Mouse (Mus musculus) heart, adult 9 months (tissue): ENCODE results near the gene Gm49369.
"Not testable (repeated sequence)": the region's sequence is repeated elsewhere in the genome, so short reads cannot be mapped to it uniquely, and the experiment has no call there.

Experiments
- DNase-seq, 2 experiments: peaks; one replicate each; pipeline ENCODE4 v3.0.0; 2022; ENCODE audit warnings: low spot score in 2 of 2

The Gm49369 gene

DNA sequence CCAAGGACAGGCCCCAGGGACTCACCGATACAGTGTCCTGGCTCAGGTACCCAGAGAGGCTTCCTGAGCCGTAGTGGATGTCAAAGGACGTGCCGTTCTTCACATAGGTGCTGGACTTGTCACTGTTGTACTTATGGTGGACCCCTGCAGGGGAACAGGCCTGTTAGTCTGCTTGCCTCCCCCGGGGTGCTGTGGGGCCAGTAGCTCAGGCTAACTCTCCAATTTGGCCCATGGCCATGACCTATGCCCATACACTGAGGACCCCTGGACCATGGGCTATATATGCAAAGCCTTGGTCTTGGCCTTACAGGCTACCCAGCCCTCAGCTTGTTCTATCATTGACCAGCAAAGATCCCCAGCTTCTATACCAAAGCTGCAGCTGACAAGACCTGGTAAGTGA lies at the start of gene Gm49369:
Gene Gm49369, minus strand, starts transcription at position 101 of the 400 bp plus-strand sequence.
- no peak for DNase-seq

DNA sequence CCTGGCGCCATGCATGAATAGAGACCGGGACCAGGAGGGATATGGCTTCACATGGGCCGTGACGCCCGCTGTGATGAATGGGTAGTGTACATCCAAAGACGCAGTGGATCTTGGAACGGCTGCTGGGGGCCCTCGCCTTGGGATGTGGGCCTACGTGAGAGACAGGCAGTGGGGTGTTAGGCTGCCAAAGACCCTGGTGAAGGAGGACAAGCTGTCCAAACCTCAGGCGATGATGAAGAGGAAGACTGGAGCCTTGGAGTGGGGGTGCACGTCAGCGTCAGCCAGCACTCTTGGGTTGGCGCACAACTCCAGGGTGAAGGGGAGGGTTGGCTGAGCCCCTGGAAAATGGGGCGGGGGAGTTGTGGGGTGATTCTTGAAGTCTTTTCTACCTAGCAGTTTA lies 48.6 kb upstream of the Gm49369 start:
- DNase-seq = no peak

DNA sequence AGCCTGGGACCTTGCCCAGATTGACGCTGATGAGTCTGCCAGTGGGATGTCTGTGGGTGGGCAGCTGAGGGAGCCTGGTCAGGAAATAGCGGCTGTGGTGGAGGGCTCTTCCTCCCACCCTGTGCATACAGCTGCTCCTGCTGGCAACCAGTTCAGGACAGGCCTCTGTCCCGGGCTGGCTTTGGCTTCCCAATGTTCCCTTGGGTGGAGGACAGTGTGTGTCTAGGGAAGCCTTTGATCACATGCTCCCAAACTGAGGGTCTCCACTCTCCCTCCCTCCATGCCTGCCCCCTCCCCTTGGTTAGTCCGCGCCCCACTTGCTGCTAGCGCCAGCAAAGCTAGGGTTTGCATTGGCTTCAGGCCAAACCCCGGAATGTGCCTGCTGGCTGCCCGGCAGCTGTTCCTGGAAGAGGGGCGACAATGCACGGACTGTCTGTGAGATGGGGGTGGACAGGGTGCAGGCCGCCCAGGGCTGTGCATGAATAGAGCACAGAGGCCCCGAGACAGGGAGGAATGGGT lies 47.8 kb upstream of the Gm49369 start:
- DNase-seq = no peak

DNA sequence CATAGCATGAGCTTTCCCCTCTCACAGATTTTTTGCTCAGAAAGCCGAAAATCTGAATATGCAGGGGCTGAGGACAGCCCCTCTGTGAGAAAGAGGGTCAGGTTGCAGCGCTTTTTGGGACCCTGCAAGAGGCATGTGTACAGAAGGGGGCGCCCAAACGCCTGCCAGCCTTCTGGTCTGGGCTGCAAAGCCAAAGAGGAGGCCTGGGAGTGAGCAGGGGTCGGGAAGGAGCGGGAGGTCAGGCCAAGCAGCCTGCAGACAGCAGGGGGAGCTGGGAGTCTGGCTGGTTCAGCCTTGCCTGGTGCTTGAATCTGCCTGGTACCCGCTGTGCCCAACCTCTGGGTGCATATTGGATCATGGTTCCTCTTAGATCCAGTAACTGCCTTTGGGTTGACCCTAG lies 45.7 kb upstream of the Gm49369 start:
- DNase-seq = no peak

DNA sequence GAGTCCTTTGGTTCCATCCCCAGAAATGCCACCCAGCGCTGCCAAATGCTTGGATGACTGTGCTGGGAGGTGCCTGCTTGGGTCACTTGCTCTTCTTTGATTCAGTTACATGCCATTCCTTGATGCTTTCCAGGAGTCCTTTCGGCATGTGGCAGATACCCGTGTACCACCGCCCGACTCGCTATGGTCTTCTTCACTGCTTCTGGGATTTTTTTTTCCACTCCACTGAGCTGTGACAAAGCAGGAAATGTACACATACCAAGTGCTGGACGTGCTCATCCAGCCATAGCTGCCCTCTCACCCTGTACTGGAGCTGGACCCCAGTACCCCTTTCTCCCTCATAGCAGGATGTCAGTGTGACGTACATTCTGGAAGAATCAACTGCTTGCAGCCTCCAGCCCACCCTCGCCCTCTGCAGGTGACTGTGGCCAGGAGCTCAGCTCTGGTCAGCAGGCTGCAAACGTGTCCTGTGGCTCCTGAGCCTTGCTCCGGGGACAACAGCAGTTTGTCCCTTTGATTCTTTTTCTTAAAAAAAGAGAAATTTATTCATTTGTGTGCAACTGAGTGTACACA lies 43.3 kb upstream of the Gm49369 start:
- DNase-seq = no peak

DNA sequence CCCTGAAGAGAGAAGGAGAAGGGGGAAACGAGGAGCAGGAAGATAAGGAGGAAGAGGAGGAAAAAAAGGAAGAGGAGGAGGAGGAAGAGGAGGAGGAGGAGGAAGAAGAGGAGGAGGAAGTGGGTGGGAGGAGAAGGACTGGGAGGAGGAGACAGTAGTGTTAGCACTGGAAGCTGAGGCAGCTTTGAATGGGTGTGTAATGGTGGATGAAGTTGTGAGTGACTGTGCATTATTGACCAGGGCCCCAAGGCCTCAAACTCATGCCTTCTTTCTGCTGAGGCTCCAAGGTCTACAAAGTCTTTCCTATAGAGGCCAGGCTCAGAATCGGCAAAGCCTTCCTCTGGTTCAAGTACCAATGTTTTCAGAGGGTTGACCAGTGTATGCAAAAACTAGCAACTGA lies 39.4 kb upstream of the Gm49369 start:
- DNase-seq = no peak

DNA sequence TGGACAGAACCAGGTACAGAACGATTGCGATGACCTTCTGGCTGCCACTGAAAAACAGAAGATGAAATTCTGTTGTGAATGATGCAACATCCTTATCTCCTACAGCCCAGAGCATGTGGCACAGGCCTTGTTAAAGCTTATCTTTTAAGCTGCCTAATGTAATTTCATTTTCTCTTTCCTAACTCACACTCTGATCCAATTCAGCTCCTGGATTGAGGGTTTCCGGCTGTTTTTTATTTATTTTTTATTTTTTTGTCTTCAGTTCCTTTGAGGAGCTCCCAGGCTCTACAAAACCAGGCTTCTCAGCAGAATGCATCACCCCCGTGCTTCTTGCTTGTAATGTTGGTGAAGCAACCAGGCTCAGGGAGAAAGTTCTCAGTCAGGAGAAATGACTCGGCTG lies 37.4 kb upstream of the Gm49369 start:
- DNase-seq = no peak

DNA sequence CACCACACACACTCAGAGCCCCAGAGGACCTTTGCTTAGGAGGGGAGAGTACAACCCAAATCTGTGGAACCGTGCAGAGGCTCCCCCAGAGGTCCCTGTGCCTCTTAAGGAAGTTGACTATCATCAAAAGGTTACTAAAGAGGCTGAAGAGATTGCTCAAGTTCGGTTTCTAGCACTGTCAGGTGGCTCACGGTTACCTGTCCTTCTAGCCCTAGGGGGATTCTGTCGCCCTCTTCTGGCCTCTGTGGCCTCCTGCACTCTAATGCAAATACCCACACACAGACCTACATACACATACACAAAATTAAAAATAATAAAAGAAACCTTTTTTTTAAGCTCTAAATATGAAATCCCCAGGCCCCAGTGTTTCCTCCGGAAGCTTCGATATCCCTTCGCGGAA lies 36.2 kb upstream of the Gm49369 start:
- no peak for DNase-seq

DNA sequence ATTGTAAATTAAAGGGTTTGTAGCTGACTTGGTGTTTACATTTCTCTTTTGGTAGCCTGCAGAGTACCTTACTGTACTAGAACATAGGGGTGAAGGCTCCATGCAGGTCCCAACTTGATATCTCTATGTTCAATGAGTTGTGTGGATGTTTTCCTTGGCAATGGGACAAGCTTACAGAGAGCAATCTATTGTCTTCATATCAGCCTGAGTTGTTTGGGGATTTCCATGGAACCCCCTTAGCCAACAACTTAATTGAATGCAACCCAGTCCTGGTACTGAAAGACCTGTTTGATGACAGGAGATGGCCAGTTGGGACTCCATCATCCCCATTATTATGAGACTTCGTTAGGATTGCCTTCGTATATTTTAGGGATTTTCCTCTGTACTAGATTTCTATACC lies 35.6 kb upstream of the Gm49369 start:
- DNase-seq = peak; percentile 48 to 71

DNA sequence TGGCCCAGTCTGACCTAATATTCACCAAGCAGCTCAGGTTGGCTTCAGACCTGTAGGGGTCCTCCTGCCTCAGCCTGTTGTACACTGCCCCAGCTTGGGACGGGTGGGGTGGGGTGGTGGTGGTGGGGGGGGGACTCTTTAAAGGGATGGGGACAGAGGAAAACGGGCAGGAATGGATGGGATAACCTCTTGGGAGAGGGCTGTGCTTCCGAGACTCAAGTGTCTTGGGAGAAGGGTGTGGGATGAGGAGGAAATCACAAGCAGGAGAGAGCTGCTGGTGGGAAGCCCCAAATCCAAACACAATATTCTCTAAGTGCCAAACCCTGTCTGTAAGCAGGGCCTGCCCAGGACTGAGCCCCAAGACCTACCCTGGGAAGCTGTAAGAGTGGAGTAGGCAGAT lies 33.8 kb upstream of the Gm49369 start:
- DNase-seq = no peak

DNA sequence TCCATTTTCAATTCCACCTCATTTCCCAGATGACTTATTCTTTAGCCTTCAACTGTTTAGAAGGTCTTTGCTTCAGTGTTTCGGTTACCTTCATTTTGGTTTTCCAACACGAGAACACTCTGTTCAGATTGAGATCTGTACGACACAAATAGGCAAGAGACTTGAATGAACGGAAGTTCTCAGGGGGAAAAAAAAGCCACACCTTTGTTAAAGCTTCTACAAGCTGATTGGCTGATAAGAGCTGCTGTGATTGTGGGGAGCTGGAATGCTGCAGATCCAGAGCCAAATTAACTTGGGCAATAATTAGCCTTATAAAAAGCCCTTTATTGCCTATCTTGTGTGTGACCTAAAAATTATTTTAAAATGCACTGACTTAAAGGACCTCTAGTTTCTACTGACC lies 32.8 kb upstream of the Gm49369 start:
- peak; percentile 50 to 69 for DNase-seq

DNA sequence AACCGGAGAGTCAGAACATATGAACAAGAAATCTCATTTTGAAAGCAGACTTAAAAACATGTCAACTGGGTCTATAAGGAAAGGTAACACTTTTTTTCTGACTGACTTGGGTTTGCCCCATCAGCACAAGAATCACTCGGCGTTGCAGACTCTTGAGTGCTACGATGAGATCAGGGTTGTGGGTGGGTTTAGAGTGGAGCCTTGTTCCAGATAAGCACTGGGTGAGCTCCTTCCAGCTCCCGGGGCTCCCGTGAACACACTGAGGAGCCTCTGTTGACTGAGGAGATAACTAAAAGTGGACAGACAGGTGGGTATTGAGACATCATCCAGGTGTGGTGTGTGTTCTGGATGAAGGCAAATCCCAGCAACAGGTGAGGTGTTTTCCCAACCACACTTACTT lies 30.8 kb upstream of the Gm49369 start:
- no peak for DNase-seq

DNA sequence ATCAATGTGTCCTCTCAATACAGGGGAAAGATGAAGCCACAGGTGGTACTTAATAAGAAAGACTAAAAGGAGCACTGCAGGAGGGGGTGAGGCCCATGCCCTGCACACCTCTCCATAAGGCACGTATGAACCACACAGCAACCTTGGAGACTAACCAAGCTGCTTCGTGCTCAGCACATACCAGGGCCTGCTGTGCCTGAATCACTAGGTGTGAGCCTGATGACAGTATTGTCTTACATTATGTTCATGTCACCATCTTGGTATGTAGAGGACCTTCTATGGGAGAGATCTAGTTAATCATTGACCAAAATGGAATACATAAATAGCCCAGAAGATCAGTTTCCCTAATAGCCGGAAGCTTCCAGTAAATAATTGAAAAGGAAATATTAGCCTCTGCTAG lies 27.1 kb upstream of the Gm49369 start:
- no peak for DNase-seq

DNA sequence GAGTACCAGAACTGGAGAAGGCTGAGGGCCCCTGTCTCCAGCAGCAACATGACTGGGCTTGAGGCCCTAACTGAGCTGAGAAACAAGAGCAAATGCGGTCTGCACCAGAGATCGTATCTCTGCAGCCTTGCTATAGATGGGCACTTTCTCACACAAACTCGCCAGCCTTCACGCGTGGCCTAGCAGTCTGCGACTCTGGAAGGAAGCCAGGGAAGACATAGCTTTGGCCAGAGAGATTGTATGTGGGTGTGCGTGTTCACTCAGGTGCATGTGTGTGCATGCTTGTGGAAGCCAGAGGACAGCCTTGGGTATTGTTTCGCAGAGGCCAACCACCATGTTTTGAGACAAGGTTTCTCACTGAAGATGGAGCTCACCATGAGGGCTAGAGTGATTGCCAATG lies 26.2 kb upstream of the Gm49369 start:
- DNase-seq = no peak

DNA sequence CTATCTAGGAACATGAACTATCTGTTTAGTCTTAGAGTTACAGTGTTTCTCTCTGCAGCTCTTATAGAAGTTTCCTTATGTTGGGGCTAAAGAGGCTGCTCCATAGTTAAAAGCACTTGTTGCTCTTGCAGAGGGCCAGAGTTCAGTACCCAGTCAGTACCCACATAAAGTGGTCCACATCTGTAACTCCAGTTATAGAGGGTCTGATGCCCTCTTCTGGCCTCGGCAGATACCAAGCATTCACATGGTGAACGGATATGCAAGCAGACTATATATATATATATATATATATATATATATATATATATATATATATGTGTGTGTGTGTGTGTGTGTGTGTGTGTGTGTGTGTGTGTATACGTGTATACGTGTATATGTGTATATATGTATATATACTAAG lies 25.5 kb upstream of the Gm49369 start:
- DNase-seq = no peak

DNA sequence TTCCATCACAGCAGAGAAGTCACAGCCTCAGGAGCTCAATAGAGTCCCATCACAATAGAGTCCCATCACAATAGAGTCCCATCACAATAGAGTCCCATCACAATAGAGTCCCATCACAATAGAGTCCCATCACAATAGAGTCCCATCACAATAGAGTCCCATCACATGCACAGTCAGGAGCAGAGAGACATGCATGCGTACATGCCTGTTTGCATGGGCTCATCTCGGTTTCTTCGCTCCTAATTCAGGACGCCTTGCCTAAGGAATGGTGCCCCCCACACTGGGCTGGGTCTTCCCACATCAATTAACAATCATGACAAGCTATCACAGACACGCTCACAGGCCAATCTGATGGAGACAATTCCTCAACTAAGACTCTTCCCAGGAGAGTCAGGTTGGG lies 22.7 kb upstream of the Gm49369 start:
- DNase-seq = not testable (repeated sequence)

DNA sequence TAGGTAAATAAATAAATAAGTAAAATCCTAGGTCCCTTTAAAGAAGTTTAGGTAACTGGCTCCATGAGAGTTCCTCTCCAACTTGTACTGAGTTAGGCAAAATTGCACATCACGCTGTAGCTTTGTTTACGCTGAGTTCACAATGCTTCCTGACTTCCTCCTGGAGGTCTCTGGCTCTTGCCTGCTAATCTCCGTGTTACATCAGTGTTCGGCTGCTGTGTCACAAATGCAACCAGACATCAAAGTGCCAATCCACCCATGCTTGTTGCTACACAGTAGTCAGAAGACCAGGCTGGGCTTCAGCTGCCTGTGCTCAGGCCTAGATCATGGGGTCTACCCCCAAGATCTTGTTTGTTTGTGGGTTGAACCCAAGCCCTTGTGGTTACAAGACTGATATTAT lies 21.1 kb upstream of the Gm49369 start:
- no peak for DNase-seq

DNA sequence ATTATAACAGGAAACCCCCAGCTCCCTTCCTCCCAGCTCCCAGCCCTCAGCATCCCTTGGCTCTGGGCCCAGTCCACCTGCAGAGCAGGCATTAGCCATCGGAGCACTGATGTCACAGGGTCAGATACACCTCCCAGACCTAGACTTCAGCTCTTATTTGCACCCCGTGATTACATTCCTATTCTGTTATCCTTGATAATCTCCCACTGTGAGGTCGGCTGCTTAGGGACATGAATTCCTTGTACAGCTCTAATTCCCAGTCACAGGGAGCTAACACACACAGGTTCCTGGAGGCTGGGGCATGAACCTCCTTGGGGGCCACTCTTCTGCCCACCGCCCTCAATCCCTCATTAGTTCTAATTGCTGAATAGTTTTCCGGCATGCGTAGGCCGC lies 18.3 kb upstream of the Gm49369 start:
- DNase-seq = no peak

DNA sequence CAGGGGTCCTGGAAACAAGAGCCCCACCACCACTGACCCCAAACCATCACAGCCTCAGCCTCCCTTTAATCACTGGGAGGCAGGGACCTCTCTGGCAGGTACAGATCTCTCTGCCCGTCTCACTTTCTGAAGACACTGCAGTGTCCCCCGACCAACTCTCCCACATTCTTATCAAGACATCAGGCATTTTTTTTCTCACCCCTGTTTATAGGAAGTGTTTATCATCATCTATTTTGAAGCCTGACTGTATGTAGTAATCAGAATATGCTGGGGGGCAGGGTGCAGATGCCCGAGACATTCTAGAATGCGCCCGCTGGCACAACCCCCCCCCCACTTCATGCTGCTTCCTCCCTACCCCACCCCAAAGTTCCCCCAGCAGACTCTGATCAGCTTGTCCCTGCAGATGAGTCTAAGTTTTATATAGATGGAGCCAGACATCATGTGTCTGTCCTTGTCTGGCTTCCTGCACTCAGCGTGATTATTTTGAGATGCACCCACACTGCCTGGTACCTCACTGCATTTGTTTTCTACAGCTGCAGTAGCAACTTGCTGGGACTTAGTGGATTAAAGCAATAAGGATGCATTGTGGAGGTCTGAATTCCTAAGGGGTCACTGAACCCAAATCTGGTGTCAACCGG lies 17.8 kb upstream of the Gm49369 start:
- DNase-seq = no peak

DNA sequence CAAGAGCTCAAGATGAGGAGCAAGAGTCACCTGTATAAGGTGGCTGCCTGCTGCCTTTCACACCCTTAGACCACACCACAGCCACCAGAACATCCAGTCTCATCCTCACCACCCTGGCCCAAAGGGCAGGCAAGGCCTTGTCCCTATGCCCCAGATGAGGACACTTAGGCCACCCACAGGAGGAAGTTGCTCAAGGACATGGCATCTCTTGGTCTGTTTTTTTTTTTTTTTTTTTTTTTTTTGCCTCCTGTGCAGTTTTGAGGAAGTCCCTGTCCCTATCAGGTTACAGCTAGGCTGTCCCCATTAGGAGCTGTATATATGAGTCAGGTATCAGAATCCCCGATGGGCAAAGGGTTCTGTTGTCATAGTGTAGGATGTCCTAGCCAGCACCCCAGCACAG lies 16.8 kb upstream of the Gm49369 start:
- no peak for DNase-seq

DNA sequence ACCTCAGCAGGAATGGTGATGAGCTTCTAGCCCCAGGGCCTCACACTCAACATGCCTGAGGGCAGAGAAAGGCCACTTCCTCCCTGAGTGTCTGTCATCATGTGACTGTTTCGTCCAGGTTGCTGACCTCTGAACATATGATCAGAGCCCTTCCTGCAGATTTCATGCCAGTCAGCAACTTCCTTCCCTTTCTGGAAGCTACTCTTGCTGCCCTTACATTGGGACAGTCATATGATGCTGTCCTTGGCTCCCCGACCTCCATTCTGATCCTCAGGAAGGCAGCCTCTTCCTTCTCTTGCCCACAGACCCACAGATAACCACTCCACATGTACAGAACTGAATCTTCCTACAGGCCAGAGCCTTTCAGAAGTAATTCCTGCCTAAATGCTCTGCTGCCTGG lies 15.6 kb upstream of the Gm49369 start:
- DNase-seq = peak; percentile 43 to 60

DNA sequence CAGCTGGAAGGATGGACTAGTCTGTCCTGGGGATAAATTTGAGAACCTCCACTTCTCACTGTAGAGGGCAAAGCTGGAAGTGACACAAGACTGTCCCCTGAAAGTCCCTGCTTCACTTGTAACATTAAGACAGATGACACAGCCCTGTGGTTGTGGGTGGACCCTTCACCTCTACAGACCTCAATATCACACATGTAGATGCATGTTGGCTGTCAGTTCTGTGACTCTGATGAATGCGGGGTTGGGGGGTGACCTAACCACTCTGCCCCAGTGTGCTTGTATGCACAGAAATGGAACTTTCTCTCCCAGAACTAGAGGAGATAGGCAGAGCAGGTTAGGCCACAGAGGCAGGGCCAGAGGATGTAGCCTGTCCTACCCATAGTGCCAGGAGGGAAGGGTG lies 14.1 kb upstream of the Gm49369 start:
- DNase-seq = no peak

DNA sequence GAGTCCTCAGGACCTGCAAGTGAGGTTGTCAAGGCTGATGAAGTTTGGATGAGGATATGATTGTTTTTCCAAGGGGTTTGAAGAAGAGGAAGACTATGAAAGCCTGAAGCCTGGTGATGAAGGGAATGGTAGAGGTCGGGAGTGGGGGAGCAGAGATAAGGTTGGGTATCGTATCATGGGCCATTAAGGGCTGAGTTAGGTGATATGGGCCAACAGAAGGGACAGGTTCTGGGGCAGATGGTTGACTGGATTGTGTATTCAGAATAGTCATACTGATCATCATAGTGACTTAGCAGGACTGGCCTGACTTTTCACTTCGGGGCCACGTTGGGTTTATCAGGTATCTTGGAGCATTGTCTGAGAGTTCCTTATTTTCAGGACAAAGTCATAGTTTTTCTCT lies 13.0 kb upstream of the Gm49369 start:
- no peak for DNase-seq
